Mouse (Mus musculus): Measurements from ENCODE around the gene 2010111I01Rik. TPM values are rescaled to one million over a fixed set of nuclear protein-coding genes. Genes with fewer than 3 reads are reported as not detected.

The 2010111I01Rik gene
- total RNA-seq, 1 experiment: 58.3 TPM

GRCm38 (mm10) chr13:63304124-63304792 lies 339.6 kb downstream of the 2010111I01Rik start:
- H3K4me3 ChIP-seq (ENCODE audit: insufficient read depth in 1 of 2, low read depth in 1 of 2, low read length in 2 of 2, poor library complexity in 1 of 2, severe bottlenecking in 1 of 2): no peak overlapping the region
- no peak for DNase-seq (ENCODE audit: low read depth, low spot score)
- no peak overlapping the region for H3K9ac ChIP-seq (ENCODE audit: insufficient read depth, low read depth, low read length, poor library complexity, severe bottlenecking)
- peaks cover 7 to 23% of the 10 kb centered on the region in 2 experiments; a peak in 1 of 4 replicates for H3K4me1 ChIP-seq (ENCODE audit: control insufficient read depth in 2 of 2, insufficient read depth in 2 of 2, low read length in 2 of 2, poor library complexity in 1 of 2)
- TF ChIP-seq ZC3H11A (IDR thresholded peaks at IDR 0.05; ENCODE audit: borderline replicate concordance, low read depth, low read length) (no peak), HCFC1 (IDR thresholded peaks at IDR 0.05; ENCODE audit: borderline replicate concordance, insufficient read depth, low read length) (no peak), ZNF384 (IDR thresholded peaks at IDR 0.05; ENCODE audit: low read depth, low read length) (no peak), CHD2 (IDR thresholded peaks at IDR 0.05; ENCODE audit: low read depth, low read length) (no peak), MAFK (IDR thresholded peaks at IDR 0.05; ENCODE audit: insufficient read depth, low read depth, low read length) (no peak)
- in situ Hi-C loops (cut with MboI; ENCODE audit: low sequenced_read_pairs in 2 of 2, unreplicated experiment in 2 of 2): no loop called here
- no peaks in the 10 kb centered on the region for H3K9me3 ChIP-seq (ENCODE audit: control insufficient read depth, insufficient read depth, low read depth, low read length)
- no peak overlapping the region for H3K27ac ChIP-seq (ENCODE audit: insufficient read depth, low read depth, low read length, poor library complexity, severe bottlenecking)
- H3K36me3 ChIP-seq (ENCODE audit: control insufficient read depth, insufficient read depth, low read length, poor library complexity, severe bottlenecking): peaks cover 44% of the 10 kb centered on the region

GRCm38 (mm10) chr13:63304799-63305159 lies 340.1 kb downstream of the 2010111I01Rik start:
- in situ Hi-C loops (cut with MboI; ENCODE audit: low sequenced_read_pairs in 2 of 2, unreplicated experiment in 2 of 2): no loop called here
- no peak overlapping the region for H3K4me3 ChIP-seq (ENCODE audit: insufficient read depth in 1 of 2, low read depth in 1 of 2, low read length in 2 of 2, poor library complexity in 1 of 2, severe bottlenecking in 1 of 2)
- H3K4me1 ChIP-seq (ENCODE audit: control insufficient read depth in 2 of 2, insufficient read depth in 2 of 2, low read length in 2 of 2, poor library complexity in 1 of 2): peaks cover 3 to 22% of the 10 kb centered on the region in 2 experiments; a peak in 1 of 4 replicates
- TF ChIP-seq ZNF384 (IDR thresholded peaks at IDR 0.05; ENCODE audit: low read depth, low read length): no peak
- no peak for TF ChIP-seq MAFK (IDR thresholded peaks at IDR 0.05; ENCODE audit: insufficient read depth, low read depth, low read length)
- no peak for TF ChIP-seq ZC3H11A (IDR thresholded peaks at IDR 0.05; ENCODE audit: borderline replicate concordance, low read depth, low read length)
- no peak for TF ChIP-seq HCFC1 (IDR thresholded peaks at IDR 0.05; ENCODE audit: borderline replicate concordance, insufficient read depth, low read length)
- H3K9me3 ChIP-seq (ENCODE audit: control insufficient read depth, insufficient read depth, low read depth, low read length): no peaks in the 10 kb centered on the region
- no peak overlapping the region for H3K9ac ChIP-seq (ENCODE audit: insufficient read depth, low read depth, low read length, poor library complexity, severe bottlenecking)
- peaks cover 42% of the 10 kb centered on the region for H3K36me3 ChIP-seq (ENCODE audit: control insufficient read depth, insufficient read depth, low read length, poor library complexity, severe bottlenecking)
- no peak overlapping the region for H3K27ac ChIP-seq (ENCODE audit: insufficient read depth, low read depth, low read length, poor library complexity, severe bottlenecking)
- DNase-seq (ENCODE audit: low read depth, low spot score): no peak

- Histone ChIP-seq H3K4me1 (ENCODE audit: control insufficient read depth in 2 of 2, insufficient read depth in 2 of 2, low read length in 2 of 2, poor library complexity in 1 of 2) (peaks cover 0 to 19% of the 10 kb centered on the region in 2 experiments; a peak in 1 of 4 replicates), H3K36me3 (ENCODE audit: control insufficient read depth, insufficient read depth, low read length, poor library complexity, severe bottlenecking) (peaks cover 37% of the 10 kb centered on the region), H3K27ac (ENCODE audit: insufficient read depth, low read depth, low read length, poor library complexity, severe bottlenecking) (no peak overlapping the region; the same call in 1 of the 2 replicates), H3K9ac (ENCODE audit: insufficient read depth, low read depth, low read length, poor library complexity, severe bottlenecking) (no peak overlapping the region), H3K4me3 (ENCODE audit: insufficient read depth in 1 of 2, low read depth in 1 of 2, low read length in 2 of 2, poor library complexity in 1 of 2, severe bottlenecking in 1 of 2) (no peak overlapping the region), H3K9me3 (ENCODE audit: control insufficient read depth, insufficient read depth, low read depth, low read length) (no peaks in the 10 kb centered on the region)
- no peak for DNase-seq (ENCODE audit: low read depth, low spot score)
- TF ChIP-seq HCFC1 (IDR thresholded peaks at IDR 0.05; ENCODE audit: borderline replicate concordance, insufficient read depth, low read length): no peak
- TF ChIP-seq MAFK (IDR thresholded peaks at IDR 0.05; ENCODE audit: insufficient read depth, low read depth, low read length): no peak
- TF ChIP-seq ZC3H11A (IDR thresholded peaks at IDR 0.05; ENCODE audit: borderline replicate concordance, low read depth, low read length): no peak
- in situ Hi-C loops (cut with MboI; ENCODE audit: low sequenced_read_pairs in 2 of 2, unreplicated experiment in 2 of 2): no loop called here
Observed at GRCm38 (mm10) chr13:63305160-63306011, 340.7 kb downstream of the 2010111I01Rik start.

GRCm38 (mm10) chr13:63306768-63307167 lies 342.1 kb downstream of the 2010111I01Rik start:
- H3K4me3 ChIP-seq (ENCODE audit: insufficient read depth in 1 of 2, low read depth in 1 of 2, low read length in 2 of 2, poor library complexity in 1 of 2, severe bottlenecking in 1 of 2): no peak overlapping the region
- in situ Hi-C loops (cut with MboI; ENCODE audit: low sequenced_read_pairs in 2 of 2, unreplicated experiment in 2 of 2): no loop called here
- TF ChIP-seq ZC3H11A (IDR thresholded peaks at IDR 0.05; ENCODE audit: borderline replicate concordance, low read depth, low read length): no peak
- no peak for TF ChIP-seq MAFK (IDR thresholded peaks at IDR 0.05; ENCODE audit: insufficient read depth, low read depth, low read length)
- TF ChIP-seq HCFC1 (IDR thresholded peaks at IDR 0.05; ENCODE audit: borderline replicate concordance, insufficient read depth, low read length): no peak
- no peak for TF ChIP-seq ZNF384 (IDR thresholded peaks at IDR 0.05; ENCODE audit: low read depth, low read length)
- no peak for TF ChIP-seq CHD2 (IDR thresholded peaks at IDR 0.05; ENCODE audit: low read depth, low read length)
- DNase-seq (ENCODE audit: low read depth, low spot score): no peak
- H3K4me1 ChIP-seq (ENCODE audit: control insufficient read depth in 2 of 2, insufficient read depth in 2 of 2, low read length in 2 of 2, poor library complexity in 1 of 2): peaks cover 0 to 11% of the 10 kb centered on the region in 2 experiments; a peak in 1 of 4 replicates
- no peaks in the 10 kb centered on the region for H3K9me3 ChIP-seq (ENCODE audit: control insufficient read depth, insufficient read depth, low read depth, low read length)
- H3K36me3 ChIP-seq (ENCODE audit: control insufficient read depth, insufficient read depth, low read length, poor library complexity, severe bottlenecking): peaks cover 23% of the 10 kb centered on the region
- H3K27ac ChIP-seq (ENCODE audit: insufficient read depth, low read depth, low read length, poor library complexity, severe bottlenecking): no peak overlapping the region
- no peak overlapping the region for H3K9ac ChIP-seq (ENCODE audit: insufficient read depth, low read depth, low read length, poor library complexity, severe bottlenecking)
